Mouse (Mus musculus) liver, postnatal 0 days (tissue): Measurements from ENCODE around the gene Myo1e.

Experiments used
- CTCF ChIP-seq: sonication (generic); IDR thresholded peaks from 2 replicates; pipeline ENCODE4 v1.5.1; 2016; ENCODE audit warnings: antibody characterized with exemption, low read depth
- EP300 ChIP-seq: IDR thresholded peaks from 2 replicates; pipeline ENCODE4 v1.6.1; 2016; ENCODE audit warnings: antibody characterized with exemption, low read depth, mild to moderate bottlenecking

GRCm38 (mm10) chr9:70168973-70169372 lies 38.2 kb upstream of the Myo1e start:
- TF ChIP-seq CTCF (peak; percentile 61), EP300 (no peak)
